Mouse (Mus musculus): ENCODE measurements around the gene U2af1.
A peak's percentile ranks its signal among the peaks of the same experiment; 100 is the strongest.
"Not testable (repeated sequence)": the region's sequence is repeated elsewhere in the genome, so short reads cannot be mapped to it uniquely, and the experiment has no call there.

U2af1 gene

GRCm38 (mm10) chr17:31613086-31613755 lies 45.5 kb downstream of the U2af1 start:
- DNase-seq, result peak; percentile 17

- no peak for DNase-seq
Observed at GRCm38 (mm10) chr17:31609895-31610294, 48.8 kb downstream of the U2af1 start.

- DNase-seq, result not testable (repeated sequence)
Observed at GRCm38 (mm10) chr17:31609173-31609572, 49.5 kb downstream of the U2af1 start.

GRCm38 (mm10) chr17:31607256-31607951 lies 51.3 kb downstream of the U2af1 start:
- DNase-seq, result no peak

- no peak for DNase-seq
Observed at GRCm38 (mm10) chr17:31606424-31606823, 52.3 kb downstream of the U2af1 start.

- DNase-seq, result no peak
Observed at GRCm38 (mm10) chr17:31598593-31598992, 60.1 kb downstream of the U2af1 start.

- no peak for DNase-seq
Observed at GRCm38 (mm10) chr17:31597957-31598356, 60.7 kb downstream of the U2af1 start.
